ENCODE assay signal across 9 mouse cellular contexts in the genomic region with DNA sequence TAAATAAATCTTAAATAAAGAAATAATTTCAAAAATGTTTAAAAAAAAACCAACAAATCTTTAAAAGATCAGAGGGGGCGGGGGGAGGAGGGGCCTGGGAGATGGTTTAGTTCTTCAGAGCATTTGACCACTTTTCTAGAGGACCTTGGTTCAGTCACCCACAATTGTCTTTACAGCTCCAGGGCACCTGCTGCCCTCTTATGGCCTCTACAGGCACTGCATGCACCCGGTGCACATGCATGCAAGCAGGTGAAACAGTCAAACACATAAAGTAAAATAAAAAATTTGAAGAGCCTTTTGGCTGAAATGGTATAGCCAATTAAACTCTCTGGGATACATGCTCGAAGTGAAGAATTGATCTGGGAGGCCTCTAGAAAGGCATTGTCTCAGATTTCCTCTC.
DNase-seq lines count a peak whose midpoint lies in the region; ATAC-seq and TF ChIP-seq lines count a peak whose summit lies in the region.
"Had no signal": no experiment of that assay in that cellular context is flagged by ENCODE, and none has a peak within 500 bp of the region (broad histone marks: within the 10 kb centered on the region; RNA-seq: fewer than 3 reads in every experiment).

No protein-coding gene starts in this region.

- H3K27me3 ChIP-seq in lung, embryonic 14.5 days (ENCODE audit: insufficient read depth, low read length), result no peaks in the 10 kb centered on the region; the same call in 1 of the 2 replicates

- no peak overlapping the region for H3K4me3 ChIP-seq in lung, embryonic 14.5 days (ENCODE audit: low read depth, low read length)
- H3K4me3 ChIP-seq: midbrain, embryonic 10.5 days had no signal

- no peak overlapping the region for H3K4me2 ChIP-seq in lung, embryonic 14.5 days

- H3K36me3 ChIP-seq in lung, embryonic 14.5 days (ENCODE audit: insufficient read depth), result no peaks in the 10 kb centered on the region
- H3K36me3 ChIP-seq: midbrain, embryonic 10.5 days had no signal

- no peak overlapping the region for H3K9ac ChIP-seq in lung, embryonic 14.5 days

- H3K4me1 ChIP-seq in lung, embryonic 14.5 days (ENCODE audit: insufficient read depth), result no peaks in the 10 kb centered on the region
- H3K4me1 ChIP-seq: midbrain, embryonic 10.5 days had no signal

- 76% methylated on average over 3 of the region's 3 CpGs for WGBS in lung, embryonic 14.5 days

- H3K9me3 ChIP-seq in lung, embryonic 14.5 days (ENCODE audit: low read depth, low read length), result no peaks in the 10 kb centered on the region
- H3K9me3 ChIP-seq: midbrain, embryonic 10.5 days had no signal

- no peak overlapping the region for H3K27ac ChIP-seq in lung, embryonic 14.5 days (ENCODE audit: low read depth)
- H3K27ac ChIP-seq: midbrain, embryonic 10.5 days had no signal

- no peak for ATAC-seq in lung, embryonic 14.5 days (ENCODE audit: insufficient read depth)

- DNase-seq in cerebellum, postnatal 14 days, result peak; percentile 39 to 67
- DNase-seq in cerebellum, adult 9-10 months, result no peak
- no peak for DNase-seq in lung, embryonic 14.5 days
- no peak for DNase-seq in lung, adult 18-20 months
- DNase-seq in c-Kit-positive CD71-positive TER-119-positive erythroid progenitor cells, embryonic 14.5 days (ENCODE audit: low spot score), result peak; percentile 19
- peak; percentile 55 for DNase-seq in thymus, postnatal 0 days (ENCODE audit: low spot score)
- no peak for DNase-seq in retina, postnatal 1 day
- DNase-seq in right cerebral cortex, postnatal 10 days (ENCODE audit: low spot score in 2 of 2), result no peak

- peak; percentile 42 for TF ChIP-seq CTCF in lung, embryonic 14.5 days (IDR thresholded peaks at IDR 0.05; ENCODE audit: low read depth)

Comparison
In these comparisons a context has a peak if more than half of its experiments do, and no peak if none do; other contexts are left out.
1. DNase-seq: peak in cerebellum, postnatal 14 days (2 of 2), c-Kit-positive CD71-positive TER-119-positive erythroid progenitor cells, embryonic 14.5 days (single experiment) and thymus, postnatal 0 days (single experiment); none in cerebellum, adult 9-10 months (single experiment), lung, embryonic 14.5 days (single experiment), lung, adult 18-20 months (0 of 2), retina, postnatal 1 day (single experiment) and right cerebral cortex, postnatal 10 days (0 of 2).